Mouse (Mus musculus) cortical plate, adult 2 months (tissue): ENCODE data around the gene Fgf22. TPM values are rescaled to one million over a fixed set of nuclear protein-coding genes. Genes with fewer than 3 reads are reported as not detected.

Experiments
- H3K27ac ChIP-seq: fragments of 200-500 bp; 2 replicates; pipeline ENCODE4 v1.5.1; 2012; ENCODE audit warnings: low read length, control low read depth, inconsistent platforms; ENCODE audit not compliant: insufficient read depth
- H3K4me1 ChIP-seq: fragments of 200-500 bp; 2 replicates; pipeline ENCODE4 v1.6.1; 2011; ENCODE audit warnings: low read length; ENCODE audit not compliant: control insufficient read depth, insufficient read depth
- H3K4me3 ChIP-seq: fragments of 200-500 bp; 2 replicates; pipeline ENCODE4 v1.5.1; 2011; ENCODE audit warnings: mild to moderate bottlenecking, low read length, control low read depth; ENCODE audit not compliant: insufficient read depth
- CTCF ChIP-seq: fragments of 200-500 bp; IDR thresholded peaks from 2 replicates; pipeline ENCODE4 v1.5.1; 2011; ENCODE audit warnings: mild to moderate bottlenecking, control low read depth, low read length; ENCODE audit not compliant: insufficient read depth; ENCODE audit errors: extremely low read depth
- POLR2A ChIP-seq: fragments of 200-500 bp; IDR thresholded peaks from 2 replicates; pipeline ENCODE4 v1.6.1; 2011; ENCODE audit warnings: mild to moderate bottlenecking, low read length, control low read depth; ENCODE audit not compliant: insufficient read depth; ENCODE audit errors: extremely low read depth
- polyA plus RNA-seq: library from polyadenylated mRNA; depleted of rRNA; stranded (reverse); fragments of >200 nt; gene quantifications from 2 replicates; pipeline ENCODE4 v1.2.3, GENCODE M21; 2012

Gene Fgf22
- polyA plus RNA-seq, 1 experiment: 6.5 TPM

DNA sequence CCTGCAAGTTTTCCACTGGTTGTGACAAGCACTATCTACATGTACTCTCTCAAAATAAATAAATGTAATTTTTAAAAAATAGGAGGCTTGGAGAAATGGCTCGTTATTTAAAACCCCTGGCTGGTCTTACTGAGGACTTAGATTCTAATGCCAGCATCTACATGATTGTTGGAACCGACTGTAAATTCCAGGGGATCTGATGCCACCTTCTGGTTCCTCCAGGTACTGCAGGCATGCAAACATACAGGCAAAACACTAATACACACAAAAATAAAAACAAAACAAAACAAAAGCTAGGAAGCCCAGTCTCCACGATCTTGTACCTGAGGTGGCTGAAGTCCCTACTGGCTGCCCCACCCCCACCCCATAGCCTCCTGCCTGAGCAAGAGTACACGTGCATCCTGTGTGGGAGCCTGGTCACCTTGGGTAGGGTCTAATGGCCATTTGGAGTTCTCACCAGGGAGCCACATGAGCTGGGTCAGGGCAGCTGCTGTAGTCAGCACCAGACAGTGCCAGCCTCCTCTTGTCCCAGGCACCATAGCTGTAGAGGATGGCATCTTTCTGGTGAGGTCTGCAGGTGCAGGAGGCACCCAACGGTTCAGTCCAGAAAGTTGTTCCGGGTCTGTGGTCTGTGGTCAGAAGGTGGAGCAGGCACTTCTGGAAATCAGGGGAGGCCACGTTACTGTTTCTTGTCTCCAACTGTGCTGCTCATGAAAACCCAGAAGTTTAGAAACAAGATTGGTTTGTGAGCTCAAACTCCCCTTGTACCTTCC, 33.7 kb downstream of the Fgf22 start:
- Histone ChIP-seq H3K4me3 (no peak overlapping the region), H3K4me1 (0 out of 2 replicates have a peak, but pooled peaks cover 2% of the 10 kb centered on the region), H3K27ac (no peak overlapping the region)
- no peak for TF ChIP-seq POLR2A
- TF ChIP-seq CTCF: peak; percentile 86

DNA sequence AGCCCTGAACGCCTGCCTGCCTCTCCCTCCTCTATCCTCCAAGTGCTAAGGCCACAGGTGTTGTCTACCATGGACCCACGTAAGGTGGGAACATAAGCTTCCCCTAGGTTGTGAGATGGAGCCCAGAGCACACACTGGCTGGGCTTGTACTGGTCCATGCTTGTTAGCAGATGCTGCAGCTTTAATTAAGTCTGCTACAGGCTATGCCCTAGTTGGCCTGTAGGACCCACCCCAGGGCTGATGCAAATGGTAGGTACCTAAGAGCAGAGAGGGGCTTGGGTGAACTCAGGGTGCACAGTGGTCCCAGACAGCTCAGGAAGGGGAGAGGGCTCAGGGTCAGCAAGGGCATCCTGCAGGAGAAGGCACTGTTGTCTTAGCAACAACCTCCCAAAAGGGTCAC, 34.7 kb downstream of the Fgf22 start:
- TF ChIP-seq CTCF: no peak
- TF ChIP-seq POLR2A: no peak
- no peak overlapping the region for H3K4me3 ChIP-seq
- no peak overlapping the region for H3K27ac ChIP-seq
- 0 out of 2 replicates have a peak, but pooled peaks cover 2% of the 10 kb centered on the region for H3K4me1 ChIP-seq

DNA sequence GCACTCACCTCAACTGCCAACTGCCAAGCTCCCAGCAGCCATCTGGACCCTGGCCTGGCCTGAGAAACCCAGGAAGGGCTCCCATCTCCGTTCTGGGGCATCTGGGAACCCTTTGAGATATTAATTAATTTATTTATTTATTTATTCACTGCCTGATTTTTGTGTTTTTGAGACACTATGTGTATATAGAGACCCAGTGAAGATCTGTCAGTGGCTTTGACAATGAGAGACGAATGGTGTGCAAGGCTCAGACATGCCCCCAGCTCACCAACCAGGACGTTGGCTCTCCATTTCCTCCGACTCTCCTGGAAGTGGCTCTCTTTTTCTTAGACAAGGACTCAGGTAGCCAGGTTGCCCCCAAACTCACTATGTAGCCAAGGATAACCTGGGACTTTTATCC, 36.0 kb downstream of the Fgf22 start, which contains the start of gene Prss57:
Gene Prss57, minus strand, starts transcription at position 101 of the 400 bp plus-strand sequence.
- no peak for TF ChIP-seq CTCF
- no peak for TF ChIP-seq POLR2A
- Histone ChIP-seq H3K27ac (no peak within 1 kb of the TSS), H3K4me1 (peaks cover 3% of the 10 kb centered on the region; the same call in 1 of the 2 replicates)

DNA sequence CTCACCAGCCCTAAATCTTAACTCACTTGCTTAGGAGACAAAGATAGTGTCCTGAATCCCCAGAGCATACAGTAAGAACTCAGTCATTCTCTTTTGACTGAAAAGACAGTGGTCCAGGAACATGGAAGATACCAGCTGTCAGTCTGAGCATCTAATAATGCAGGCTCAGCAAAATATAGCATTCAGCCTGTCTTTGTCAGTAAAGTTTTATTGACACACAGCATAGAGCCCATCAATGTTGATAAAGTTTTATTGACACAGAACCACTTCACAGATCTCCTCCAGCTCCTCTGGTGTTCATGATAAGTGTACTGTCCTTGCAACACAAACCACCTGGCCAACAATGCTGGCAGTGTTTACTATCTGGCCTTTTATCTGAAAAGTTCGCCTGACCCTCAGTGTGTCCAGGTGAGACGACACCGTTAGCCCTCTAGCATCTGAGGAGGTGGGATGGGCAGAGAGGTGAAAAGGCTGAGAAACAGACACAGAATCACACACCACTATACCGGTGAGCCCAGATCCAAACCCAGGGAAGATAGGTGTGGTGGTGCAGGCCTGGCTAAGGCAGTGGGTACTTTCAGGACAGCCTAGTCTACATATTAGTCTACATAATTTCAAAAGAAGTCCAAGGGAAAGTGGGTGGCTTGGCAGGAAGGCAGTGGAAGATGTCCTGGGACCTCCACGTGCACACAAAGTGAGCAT, 37.6 kb downstream of the Fgf22 start:
- Histone ChIP-seq H3K4me3 (peak overlapping the region; percentile 74), H3K4me1 (peaks cover 4% of the 10 kb centered on the region; the same call in 1 of the 2 replicates), H3K27ac (no peak overlapping the region)
- TF ChIP-seq CTCF (no peak), POLR2A (no peak)

More for the DNA sequence above, 36.0 kb downstream of the Fgf22 start, which contains the start of gene Prss57:
- no peak within 1 kb of the TSS for H3K4me3 ChIP-seq

DNA sequence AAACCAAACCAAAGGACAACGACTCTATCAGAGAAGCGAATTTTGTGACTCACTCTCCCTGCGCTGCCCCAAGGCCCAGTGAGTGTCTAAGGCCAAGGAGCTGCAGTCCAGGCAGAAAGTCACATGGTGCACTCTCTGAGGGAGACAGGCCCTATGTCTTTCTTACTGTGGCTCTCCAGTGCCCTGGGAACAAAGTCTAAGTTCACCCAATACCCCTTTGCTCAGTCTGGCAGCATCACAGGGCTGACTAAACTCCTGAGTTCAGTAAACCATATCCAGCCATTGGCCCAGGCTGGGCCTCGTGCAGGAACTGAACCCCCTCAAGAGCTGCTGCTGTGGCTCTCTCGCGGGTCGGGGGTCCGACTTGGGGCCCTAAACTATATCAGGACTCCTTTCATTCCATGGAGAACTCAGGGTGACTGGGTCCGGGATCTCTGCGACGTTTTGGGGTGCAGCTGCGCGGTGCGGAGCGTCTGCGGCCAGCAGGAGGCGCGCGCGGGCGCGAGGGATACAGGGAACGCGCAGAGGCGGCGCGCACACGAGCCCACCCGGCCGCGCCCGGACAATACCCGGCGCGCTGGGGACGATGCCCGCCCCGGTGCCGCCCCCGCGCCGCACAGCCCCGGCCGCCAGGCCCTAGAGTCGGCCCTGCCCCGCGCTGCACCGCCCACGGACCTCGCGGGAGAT, 38.3 kb downstream of the Fgf22 start, which contains the start of gene Palm:
Gene Palm, plus strand, starts transcription at position 522 of the 687 bp plus-strand sequence.
- 0 out of 2 replicates have a peak, but pooled peaks have one; percentile 26 for TF ChIP-seq POLR2A
- TF ChIP-seq CTCF: peak; percentile 61
- Histone ChIP-seq H3K4me3 (peak within 1 kb of the TSS; percentile 74), H3K4me1 (peaks cover 5% of the 10 kb centered on the region; the same call in 1 of the 2 replicates), H3K27ac (peak within 1 kb of the TSS; percentile 96)

DNA sequence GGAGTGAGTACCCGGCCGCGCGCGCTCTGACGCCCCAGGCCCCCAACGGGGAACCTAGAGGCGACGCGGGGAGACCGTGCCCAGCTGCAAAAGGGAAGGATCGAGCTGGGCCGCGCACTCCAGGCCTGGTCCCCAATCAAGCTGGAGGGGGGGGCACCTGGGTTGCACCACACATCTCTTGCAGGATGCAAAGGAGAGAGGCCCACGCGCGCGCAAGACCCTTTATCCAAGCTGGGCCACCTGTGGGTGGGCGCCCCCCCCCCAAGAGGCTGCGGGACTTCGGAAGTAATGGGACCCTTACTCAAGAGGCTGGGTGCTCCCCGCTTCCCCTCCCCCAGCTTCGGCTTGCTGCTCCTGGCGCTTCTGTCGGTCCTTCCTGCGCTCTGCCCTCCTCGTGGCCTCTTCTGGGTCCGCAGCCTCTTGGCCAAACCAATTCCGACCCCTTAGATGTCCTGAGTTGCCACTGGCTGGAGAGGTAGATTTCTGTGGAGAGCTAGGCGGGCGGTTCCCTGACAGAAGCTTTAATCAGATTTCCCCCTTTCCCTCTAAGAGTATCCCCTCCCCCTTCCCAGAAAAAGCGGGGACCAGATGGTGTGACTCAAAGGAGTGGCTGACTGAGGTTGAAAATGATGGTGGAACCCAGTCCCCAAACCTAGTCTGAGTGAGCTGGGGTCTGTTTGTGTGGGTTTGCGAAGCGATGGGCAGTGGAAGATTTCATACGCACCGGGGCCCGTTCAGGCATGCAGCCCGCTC, 39.0 kb downstream of the Fgf22 start:
- Histone ChIP-seq H3K4me3 (peak overlapping the region; percentile 74), H3K27ac (peak overlapping the region; percentile 96), H3K4me1 (peaks cover 5% of the 10 kb centered on the region; the same call in 1 of the 2 replicates)
- TF ChIP-seq CTCF: no peak
- TF ChIP-seq POLR2A: 0 out of 2 replicates have a peak, but pooled peaks have one; percentile 14

DNA sequence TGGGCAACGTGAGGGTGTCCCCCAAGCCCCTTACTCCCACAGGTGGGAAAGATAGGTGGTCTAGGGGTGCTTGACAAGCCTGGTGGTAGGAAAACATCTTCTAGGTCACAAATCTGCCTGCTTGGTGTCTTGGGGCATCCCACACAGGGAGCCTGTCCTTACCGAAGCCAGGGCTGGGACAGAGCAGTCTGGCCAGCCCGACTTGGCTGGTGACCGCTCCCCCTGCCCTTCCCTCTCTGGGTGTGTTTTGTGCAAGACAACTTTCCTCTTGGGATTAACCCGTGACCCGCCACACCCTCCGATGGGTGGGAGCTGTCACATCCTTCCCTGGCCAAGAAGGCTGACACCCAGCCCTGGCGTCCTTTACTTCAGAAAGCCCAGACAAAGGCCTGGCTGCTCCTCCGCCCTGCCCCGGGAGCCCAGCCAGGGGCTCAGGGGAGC, 39.6 kb downstream of the Fgf22 start:
- TF ChIP-seq POLR2A (no peak; the same call in 1 of the 2 replicates), CTCF (no peak)
- peak overlapping the region; percentile 96 for H3K27ac ChIP-seq
- peaks cover 5% of the 10 kb centered on the region; the same call in 1 of the 2 replicates for H3K4me1 ChIP-seq
- H3K4me3 ChIP-seq: peak overlapping the region; percentile 74

DNA sequence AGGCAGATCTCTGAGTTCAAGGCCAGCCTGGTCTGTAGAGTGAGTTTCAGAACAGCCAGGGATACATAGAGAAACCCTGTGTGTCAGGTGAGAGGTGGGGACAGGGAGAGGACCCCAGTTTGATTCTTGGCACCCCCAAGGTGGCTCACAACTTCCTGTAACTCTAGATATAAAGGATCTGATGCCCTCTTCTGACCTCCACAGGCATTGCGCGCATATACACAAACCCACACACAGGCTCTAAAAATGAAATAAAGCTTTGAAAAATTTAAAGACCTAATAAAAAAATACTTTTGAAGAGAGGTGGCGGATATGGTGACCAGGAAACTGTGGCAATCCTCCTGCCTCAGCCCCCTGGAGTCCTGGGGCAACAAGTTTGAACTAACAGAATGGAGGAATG, 41.0 kb downstream of the Fgf22 start:
- no peak overlapping the region for H3K27ac ChIP-seq
- H3K4me3 ChIP-seq: no peak overlapping the region
- peaks cover 6% of the 10 kb centered on the region; the same call in 1 of the 2 replicates for H3K4me1 ChIP-seq
- no peak for TF ChIP-seq POLR2A
- no peak for TF ChIP-seq CTCF
